Mouse (Mus musculus): ENCODE data around the gene Ccdc157.
A peak's percentile ranks its signal among the peaks of the same experiment; 100 is the strongest.
"Not testable (repeated sequence)": the region's sequence is repeated elsewhere in the genome, so short reads cannot be mapped to it uniquely, and the experiment has no call there.

The Ccdc157 gene

GRCm38 (mm10) chr11:4177716-4178115, 17.6 kb upstream of the Ccdc157 start:
- DNase-seq: no peak

- DNase-seq: peak; percentile 45
Observed at GRCm38 (mm10) chr11:4174586-4174985, 14.5 kb upstream of the Ccdc157 start.

GRCm38 (mm10) chr11:4166467-4167090, 6.5 kb upstream of the Ccdc157 start:
- DNase-seq: no peak

- DNase-seq: no peak
Observed at GRCm38 (mm10) chr11:4164701-4165100, 4.6 kb upstream of the Ccdc157 start.

GRCm38 (mm10) chr11:4160758-4161480, 826 bp upstream of the Ccdc157 start:
- DNase-seq: no peak

GRCm38 (mm10) chr11:4158676-4159075, 1.4 kb downstream of the Ccdc157 start:
- no peak for DNase-seq

GRCm38 (mm10) chr11:4155641-4156040, 4.5 kb downstream of the Ccdc157 start:
- no peak for DNase-seq

- no peak for DNase-seq
Observed at GRCm38 (mm10) chr11:4153694-4154093, 6.4 kb downstream of the Ccdc157 start.

- no peak for DNase-seq
Observed at GRCm38 (mm10) chr11:4149886-4150285, 10.2 kb downstream of the Ccdc157 start.

- no peak for DNase-seq
Observed at GRCm38 (mm10) chr11:4148536-4149156, 11.4 kb downstream of the Ccdc157 start.

GRCm38 (mm10) chr11:4148120-4148519, 12.0 kb downstream of the Ccdc157 start:
- peak; percentile 36 for DNase-seq

- no peak for DNase-seq
Observed at GRCm38 (mm10) chr11:4147098-4147497, 13.0 kb downstream of the Ccdc157 start.

- no peak for DNase-seq
Observed at GRCm38 (mm10) chr11:4146381-4146780, 13.7 kb downstream of the Ccdc157 start.

- DNase-seq: no peak
Observed at GRCm38 (mm10) chr11:4143281-4144062, 16.6 kb downstream of the Ccdc157 start.

GRCm38 (mm10) chr11:4142352-4142751, 17.7 kb downstream of the Ccdc157 start:
- DNase-seq: no peak

GRCm38 (mm10) chr11:4141505-4141904, 18.6 kb downstream of the Ccdc157 start:
- no peak for DNase-seq

- DNase-seq: no peak
Observed at GRCm38 (mm10) chr11:4138964-4139363, 21.1 kb downstream of the Ccdc157 start.

- DNase-seq: peak; percentile 94
Observed at GRCm38 (mm10) chr11:4134986-4135935, 24.8 kb downstream of the Ccdc157 start, which contains the start of gene Rnf215. Rnf215 (plus strand) TSS chr11:4135202.

- no peak for DNase-seq
Observed at GRCm38 (mm10) chr11:4134400-4134799, 25.7 kb downstream of the Ccdc157 start.

- no peak for DNase-seq
Observed at GRCm38 (mm10) chr11:4133450-4133849, 26.6 kb downstream of the Ccdc157 start.

GRCm38 (mm10) chr11:4128461-4128860, 31.6 kb downstream of the Ccdc157 start:
- DNase-seq: not testable (repeated sequence)

GRCm38 (mm10) chr11:4127059-4127458, 33.0 kb downstream of the Ccdc157 start:
- DNase-seq: no peak
